Mouse (Mus musculus) left cerebral cortex, adult 8-10 months (tissue): Measurements from ENCODE around the gene Tdrd12. TPM values are rescaled to one million over a fixed set of nuclear protein-coding genes. Genes with fewer than 3 reads are reported as not detected.

ENCODE experiments used
- DNase-seq, 2 experiments: peaks; one replicate each; pipeline ENCODE4 v3.0.0; 2022; ENCODE audit warnings: low spot score in 2 of 2
- total RNA-seq, 4 experiments: library from RNA; stranded (reverse); gene quantifications; 2 replicates each; pipeline ENCODE4 v1.2.4; 2022

The Tdrd12 gene
- total RNA-seq, 4 experiments from 2014 or later, result 0.52 to 0.80 (median 0.57) TPM; not detected in 1

GRCm38 (mm10) chr7:35448867-35449266 is 88.7 kb downstream of the Tdrd12 start:
- no peak for DNase-seq

- no peak for DNase-seq
Measured at GRCm38 (mm10) chr7:35447996-35448846, 89.3 kb downstream of the Tdrd12 start, which contains the start of gene Slc7a9. Slc7a9 (plus strand) TSS chr7:35448796.

GRCm38 (mm10) chr7:35447501-35447900 is 90.0 kb downstream of the Tdrd12 start:
- no peak for DNase-seq

- no peak for DNase-seq
Measured at GRCm38 (mm10) chr7:35435266-35435665, 102.3 kb downstream of the Tdrd12 start.

- no peak for DNase-seq
Measured at GRCm38 (mm10) chr7:35428146-35428545, 109.4 kb downstream of the Tdrd12 start.

GRCm38 (mm10) chr7:35423071-35423470 is 114.5 kb downstream of the Tdrd12 start:
- DNase-seq, result no peak

Other genes with a start within 250 kb of the Tdrd12 start
- gene Gpatch1, start 219.3 kb downstream of the Tdrd12 start, total RNA-seq, result 10 to 100 TPM; 24.2 to 27.5 (median 25.3) TPM
- gene Rhpn2, start 203.6 kb downstream of the Tdrd12 start, total RNA-seq, result 1 to 10 TPM; 5.5 to 8.2 (median 7.1) TPM
- gene Faap24, start 140.9 kb downstream of the Tdrd12 start, total RNA-seq, result 1 to 10 TPM; 4.9 to 7.6 (median 6.5) TPM
- 10 to 100 TPM; 13.7 to 19.8 (median 19.0) TPM for gene Cep89, start 140.7 kb downstream of the Tdrd12 start, total RNA-seq
- not detected for gene Slc7a9, start 88.9 kb downstream of the Tdrd12 start, total RNA-seq
- gene Nudt19, start 18.6 kb upstream of the Tdrd12 start, total RNA-seq, result 10 to 100 TPM; 66.3 to 76.5 (median 70.4) TPM
- under 1 TPM; 0.34 to 0.53 (median 0.36) TPM for gene Rgs9bp, start 47.8 kb upstream of the Tdrd12 start, total RNA-seq
- gene Ankrd27, start 48.5 kb upstream of the Tdrd12 start, total RNA-seq, result 10 to 100 TPM; 34.4 to 40.6 (median 39.1) TPM
- gene Pdcd5, start 109.8 kb upstream of the Tdrd12 start, total RNA-seq, result 10 to 100 TPM; 50.1 to 63.9 (median 55.4) TPM
- gene Dpy19l3, start 216.7 kb upstream of the Tdrd12 start, total RNA-seq, result 10 to 100 TPM; 57.8 to 81.5 (median 72.2) TPM